Mouse (Mus musculus): ENCODE measurements around the gene Cmah. TPM values are rescaled to one million over a fixed set of nuclear protein-coding genes. Genes with fewer than 3 reads are reported as not detected.

The Cmah gene
- total RNA-seq, 2 experiments from 2014 or later = 3.0 to 3.7 TPM

DNA sequence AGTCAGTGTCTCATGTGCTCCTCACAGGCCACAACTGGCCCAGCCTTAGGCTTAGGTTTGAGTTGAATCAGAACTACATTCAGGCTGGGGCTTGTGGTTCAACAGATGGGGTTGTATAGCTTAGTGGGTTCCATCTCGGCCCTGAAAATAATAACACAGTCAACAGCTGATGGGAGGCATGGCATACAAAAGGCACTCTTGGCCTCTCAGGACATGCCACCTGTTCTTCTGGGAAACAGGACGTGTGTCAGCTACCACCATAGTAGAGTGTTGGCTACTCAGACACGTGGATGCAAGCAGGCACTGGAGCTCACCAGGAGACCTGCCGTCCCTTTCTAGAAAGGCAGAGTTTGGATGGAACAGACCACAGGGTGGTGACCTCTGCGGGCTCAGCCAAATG is 178.6 kb downstream of the Cmah start:
- intact Hi-C loops (cut with DNase I) = no loop called here
- no peak for DNase-seq

DNA sequence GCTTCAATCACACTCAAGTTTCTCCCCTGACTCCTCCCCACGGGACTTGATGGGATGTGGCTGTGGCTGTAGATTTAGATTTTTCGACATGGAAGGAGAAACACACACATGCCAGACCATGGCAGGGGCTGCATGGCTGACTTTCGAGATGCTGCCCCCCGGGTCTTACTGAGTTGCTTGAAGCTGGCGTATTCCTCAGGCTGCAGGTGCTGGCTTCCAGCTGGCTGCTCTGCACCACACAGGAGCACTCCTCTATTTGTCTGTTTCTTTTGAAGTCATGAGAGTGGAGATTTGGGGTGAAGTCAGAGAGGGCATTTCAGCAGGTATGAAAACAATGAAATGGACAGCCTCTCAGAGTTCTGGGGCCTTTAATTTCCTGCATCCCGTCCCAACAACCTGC is 180.0 kb downstream of the Cmah start:
- intact Hi-C loops (cut with DNase I) = no loop called here
- DNase-seq = no peak

GRCm38 (mm10) chr13:24508917-24509316 is 181.7 kb downstream of the Cmah start:
- intact Hi-C loops (cut with DNase I) = no loop called here
- DNase-seq = no peak

GRCm38 (mm10) chr13:24511367-24511766 is 184.2 kb downstream of the Cmah start:
- DNase-seq = no peak
- intact Hi-C loops (cut with DNase I) = no loop called here

GRCm38 (mm10) chr13:24511932-24512520 is 184.8 kb downstream of the Cmah start:
- DNase-seq = no peak
- intact Hi-C loops (cut with DNase I) = no loop called here

DNA sequence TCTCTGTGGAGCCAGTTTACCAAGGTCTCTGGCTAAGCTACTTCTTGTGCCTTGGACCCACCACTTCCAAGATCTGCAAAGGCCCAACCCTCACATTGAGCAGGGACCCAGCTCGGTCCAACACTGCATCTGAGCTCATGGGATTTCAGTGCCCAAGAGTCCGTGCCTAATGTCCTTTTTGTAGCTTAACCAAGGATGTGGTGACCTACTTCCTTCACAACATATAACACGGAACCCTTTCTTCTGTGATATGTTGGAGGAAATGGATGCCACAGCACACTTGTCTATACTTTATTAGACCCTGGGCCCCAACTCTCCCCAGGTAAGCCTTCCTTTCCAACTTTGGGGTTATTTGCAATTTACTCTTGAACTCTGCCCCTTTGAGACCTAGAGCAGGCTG is 186.5 kb downstream of the Cmah start:
- no peak for DNase-seq
- intact Hi-C loops (cut with DNase I) = no loop called here

DNA sequence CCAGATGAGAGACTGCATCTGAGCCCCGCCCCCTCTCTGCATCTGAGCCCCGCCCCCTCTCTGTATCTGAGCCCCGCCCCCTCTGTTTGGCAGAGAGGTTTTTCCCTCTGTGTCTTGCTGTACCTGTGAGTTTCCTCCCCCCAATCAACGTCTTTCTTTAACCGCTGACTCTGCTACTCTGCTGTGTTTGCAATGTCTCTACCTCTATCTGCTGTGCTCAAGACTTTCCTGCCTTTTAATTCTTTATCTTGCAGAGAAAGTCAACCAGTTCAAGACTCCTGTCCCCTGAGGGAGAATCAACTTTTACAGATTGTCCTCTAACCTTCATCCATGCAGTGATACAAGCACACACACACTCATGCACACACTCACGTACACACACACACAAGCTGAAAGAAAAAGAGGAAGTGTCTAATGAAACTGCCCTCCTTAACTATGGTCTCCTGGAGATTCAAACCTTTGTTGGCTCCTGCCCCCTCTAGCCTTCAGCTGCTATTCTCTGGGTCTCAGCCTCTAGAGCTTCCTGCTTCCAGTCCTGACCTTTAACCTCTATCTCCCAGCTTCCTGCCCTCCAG is 188.0 kb downstream of the Cmah start:
- intact Hi-C loops (cut with DNase I) = no loop called here
- no peak for DNase-seq

DNA sequence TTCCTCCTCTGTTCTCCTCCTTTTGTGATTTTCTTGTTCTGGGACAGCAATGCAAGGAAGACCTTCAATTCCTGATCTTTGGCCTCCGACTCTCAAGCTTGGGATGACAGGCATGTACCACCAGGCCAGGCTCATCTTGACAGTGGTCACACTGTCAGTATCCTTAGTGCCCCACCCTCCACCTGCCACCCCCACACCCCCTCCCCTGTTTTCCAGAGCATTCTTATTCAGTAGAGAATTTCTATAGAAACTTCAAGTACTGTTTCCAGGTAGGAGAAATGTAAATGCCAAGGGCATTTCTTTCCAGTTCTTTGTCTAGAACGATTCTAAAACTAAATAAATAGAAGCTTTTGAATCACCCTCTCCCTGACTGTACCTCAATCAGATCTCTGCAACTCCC is 190.6 kb downstream of the Cmah start:
- intact Hi-C loops (cut with DNase I) = no loop called here
- DNase-seq = no peak

- DNase-seq = peak; percentile 53 to 74
- intact Hi-C loops (cut with DNase I) = loop anchor here (1.0 kb wide), 1 partner anchor 168 kb away; no protein-coding TSS in a partner anchor
Measured at GRCm38 (mm10) chr13:24518887-24519286, 191.7 kb downstream of the Cmah start.

- intact Hi-C loops (cut with DNase I) = loop anchor here (1.0 to 5.0 kb wide), 3 partner anchors 37 to 167 kb away; no protein-coding TSS in a partner anchor
Measured at GRCm38 (mm10) chr13:24519976-24520647, 192.9 kb downstream of the Cmah start.

DNA sequence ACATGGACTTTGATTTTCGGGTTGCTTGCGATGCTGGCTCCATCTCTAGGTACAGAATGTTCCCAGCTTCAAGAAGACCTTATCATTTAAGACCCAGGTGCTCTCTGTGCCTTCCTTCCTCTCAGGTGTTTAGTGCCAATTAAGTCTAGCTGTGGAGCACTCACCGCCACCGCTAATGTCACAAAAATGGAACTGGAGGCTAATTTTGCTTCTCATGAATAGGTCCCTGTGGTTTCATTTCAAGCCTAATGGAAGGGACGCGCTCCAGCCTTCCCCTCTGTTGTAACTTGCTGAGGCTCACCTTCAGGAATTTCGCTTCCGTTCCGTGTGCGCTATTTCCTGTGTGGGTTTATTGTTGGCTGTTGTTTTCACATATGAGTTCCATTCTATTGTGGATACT is 193.6 kb downstream of the Cmah start:
- DNase-seq = no peak
- intact Hi-C loops (cut with DNase I) = loop anchor here (2.0 to 5.0 kb wide), 2 partner anchors 37 to 96 kb away; no protein-coding TSS in a partner anchor

More at GRCm38 (mm10) chr13:24519976-24520647, 192.9 kb downstream of the Cmah start:
- no peak for DNase-seq

- intact Hi-C loops (cut with DNase I) = loop anchor here (2.0 to 5.0 kb wide), 2 partner anchors 36 to 95 kb away; no protein-coding TSS in a partner anchor
- DNase-seq = peak; percentile 7 to 21
Measured at GRCm38 (mm10) chr13:24521446-24522342, 194.5 kb downstream of the Cmah start.

- intact Hi-C loops (cut with DNase I) = loop anchor here (5.0 kb wide), 1 partner anchor 35 kb away; no protein-coding TSS in a partner anchor
Measured at GRCm38 (mm10) chr13:24522343-24522837, 195.2 kb downstream of the Cmah start.

DNA sequence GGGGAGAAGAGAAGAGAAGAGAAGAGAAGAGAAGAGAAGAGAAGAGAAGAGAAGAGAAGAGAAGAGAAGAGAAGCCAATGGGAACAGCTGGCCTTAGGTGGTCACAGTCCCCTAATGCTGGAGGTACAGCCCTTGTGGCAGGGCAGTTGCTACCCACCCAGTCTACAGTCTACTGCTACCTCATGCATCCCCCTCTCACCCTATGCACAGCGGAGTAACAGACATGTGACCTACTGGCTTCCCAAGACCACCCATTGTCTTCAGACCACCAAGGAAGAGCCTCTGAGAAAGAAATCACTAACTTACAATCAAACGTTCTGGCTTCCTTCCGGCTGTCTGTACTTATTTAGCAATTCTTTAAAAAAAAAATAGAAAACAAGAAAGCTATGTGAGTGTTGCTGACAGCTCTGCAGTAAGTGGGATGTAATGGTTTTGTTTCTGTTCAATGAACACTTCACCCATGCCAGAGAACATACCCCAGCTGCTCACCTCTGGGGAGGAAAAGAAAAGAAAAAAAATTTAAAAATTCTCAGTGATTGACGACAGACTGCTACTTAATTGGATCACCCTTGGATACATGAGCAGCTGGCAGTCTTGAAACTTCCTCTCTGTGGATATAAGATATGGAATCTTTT is 196.5 kb downstream of the Cmah start:
- intact Hi-C loops (cut with DNase I) = loop anchor here (5.0 kb wide), 1 partner anchor 34 kb away; no protein-coding TSS in a partner anchor

More at GRCm38 (mm10) chr13:24522343-24522837, 195.2 kb downstream of the Cmah start:
- no peak for DNase-seq

DNA sequence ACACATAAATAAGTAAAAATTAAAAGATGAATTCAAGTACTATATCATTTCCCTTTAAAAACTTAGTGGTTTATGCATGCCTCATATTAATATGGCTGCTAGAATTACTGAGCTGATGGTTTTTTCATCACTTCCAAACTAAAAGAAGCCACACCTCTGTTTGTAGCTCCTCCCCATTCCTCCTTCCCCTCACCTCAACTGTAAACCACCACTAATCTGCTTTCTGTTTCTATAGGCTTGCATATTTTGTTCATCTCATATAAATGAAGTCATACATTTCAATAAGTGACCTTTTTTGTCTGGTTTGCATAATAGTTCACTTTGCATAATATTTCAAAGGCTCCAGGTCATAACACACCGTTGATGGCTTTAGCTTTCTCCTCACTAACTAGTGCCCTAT is 197.3 kb downstream of the Cmah start:
- intact Hi-C loops (cut with DNase I) = loop anchor here (5.0 kb wide), 1 partner anchor 33 kb away; no protein-coding TSS in a partner anchor

More for the DNA sequence above, 196.5 kb downstream of the Cmah start:
- no peak for DNase-seq

DNA sequence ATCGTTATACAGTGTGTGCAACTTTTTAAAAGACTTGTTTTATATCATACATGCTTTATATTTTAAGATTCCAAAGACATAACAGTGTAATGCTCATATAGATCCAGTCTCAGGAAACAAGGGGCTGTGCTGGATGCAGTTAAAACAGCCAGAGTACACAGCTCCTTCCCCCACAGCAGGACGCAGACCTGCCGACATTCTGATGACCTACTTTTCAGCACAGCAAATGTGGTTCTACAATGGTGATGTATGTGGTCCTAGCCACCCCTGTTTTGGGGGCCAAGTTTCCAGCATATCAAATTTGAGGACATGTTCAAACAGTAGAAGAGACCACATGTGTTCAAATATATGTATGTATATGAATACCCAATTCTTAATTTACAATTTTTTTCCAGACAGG is 198.3 kb downstream of the Cmah start:
- DNase-seq = no peak
- intact Hi-C loops (cut with DNase I) = no loop called here

More for the DNA sequence above, 197.3 kb downstream of the Cmah start:
- no peak for DNase-seq

DNA sequence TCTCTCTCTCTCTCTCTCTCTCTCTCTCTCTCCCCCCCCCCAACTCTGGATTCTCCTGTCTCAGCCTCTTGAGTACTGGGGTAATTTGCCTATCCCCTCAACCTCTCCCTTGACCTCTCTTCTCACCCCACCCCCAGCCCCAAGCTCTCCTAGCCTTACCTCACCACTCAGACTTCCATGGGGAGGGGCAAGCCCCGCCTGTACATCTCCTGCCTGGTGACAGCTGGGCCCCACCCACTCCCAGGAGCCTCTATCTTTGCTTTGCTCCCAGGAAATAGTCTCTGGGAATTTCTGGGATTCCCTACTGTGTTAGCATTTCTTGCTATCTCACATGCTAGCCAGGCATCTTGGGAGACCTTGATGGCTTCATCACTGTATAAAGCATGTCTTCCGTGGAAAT is 199.7 kb downstream of the Cmah start:
- intact Hi-C loops (cut with DNase I) = no loop called here
- no peak for DNase-seq

Measured in heart, postnatal 36 days (tissue).